Mouse (Mus musculus) spleen, embryonic (tissue): ENCODE measurements at regions not wholly inside any gene's neighbourhood (a gene's known extent, or its start where the extent isn't known, plus 50 kb on each side); places are given as distances from the start of the nearest gene placed in this dataset.
"Not testable (repeated sequence)": the region's sequence is repeated elsewhere in the genome, so short reads cannot be mapped to it uniquely, and the experiment has no call there.

ENCODE experiments used
- CTCF ChIA-PET: fragments of 350-600 bp; sonication (Branson Sonifier 250); formaldehyde crosslinking; loops from one replicate; lab custom pipeline; 2022; lab: Charles Lee

GRCm38 (mm10) chr2:79018732-79019423, 151.0 kb downstream of the Ube2e3 start:
- CTCF ChIA-PET, result no interaction called here

- CTCF ChIA-PET, result no interaction called here
These were observed 155.0 kb downstream of the Ube2e3 start for GRCm38 (mm10) chr2:79022954-79023353.

- CTCF ChIA-PET, result interaction anchor here (0.8 kb wide), 1 partner anchor 189 kb away, joined by 4 read pairs; no protein-coding TSS in a partner anchor
These were observed 157.8 kb downstream of the Ube2e3 start for GRCm38 (mm10) chr2:79025678-79026077.

GRCm38 (mm10) chr2:79030990-79031389, 163.1 kb downstream of the Ube2e3 start:
- CTCF ChIA-PET, result interaction anchor here (0.6 kb wide), 2 partner anchors 106 to 482 kb away, joined by 3 to 4 read pairs; no protein-coding TSS in a partner anchor

GRCm38 (mm10) chr2:79036296-79036695, 168.4 kb downstream of the Ube2e3 start:
- CTCF ChIA-PET, result no interaction called here

- CTCF ChIA-PET, result no interaction called here
These were observed 170.7 kb downstream of the Ube2e3 start for GRCm38 (mm10) chr2:79038624-79039023.

- CTCF ChIA-PET, result not testable (repeated sequence)
These were observed 176.9 kb downstream of the Ube2e3 start for GRCm38 (mm10) chr2:79044804-79045203.

GRCm38 (mm10) chr2:79045508-79045907, 177.6 kb downstream of the Ube2e3 start:
- CTCF ChIA-PET, result no interaction called here

GRCm38 (mm10) chr2:79048020-79048419, 180.1 kb downstream of the Ube2e3 start:
- CTCF ChIA-PET, result no interaction called here

- CTCF ChIA-PET, result no interaction called here
These were observed 181.0 kb downstream of the Ube2e3 start for GRCm38 (mm10) chr2:79048777-79049537.

- CTCF ChIA-PET, result interaction anchor here (1.1 kb wide), 1 partner anchor 18 kb away, joined by 3 read pairs; no protein-coding TSS in a partner anchor
These were observed 182.6 kb downstream of the Ube2e3 start for GRCm38 (mm10) chr2:79050495-79051046.

GRCm38 (mm10) chr2:79052226-79052625, 184.3 kb downstream of the Ube2e3 start:
- CTCF ChIA-PET, result no interaction called here

GRCm38 (mm10) chr2:79056138-79056537, 188.2 kb downstream of the Ube2e3 start:
- CTCF ChIA-PET, result no interaction called here

- CTCF ChIA-PET, result no interaction called here
These were observed 191.4 kb downstream of the Ube2e3 start for GRCm38 (mm10) chr2:79059115-79059943.

- CTCF ChIA-PET, result no interaction called here
These were observed 192.0 kb downstream of the Ube2e3 start for GRCm38 (mm10) chr2:79059944-79060238.

GRCm38 (mm10) chr2:79060320-79060719, 192.4 kb downstream of the Ube2e3 start:
- CTCF ChIA-PET, result no interaction called here

GRCm38 (mm10) chr2:79061645-79062044, 193.6 kb upstream of the Itga4 start:
- CTCF ChIA-PET, result no interaction called here

- CTCF ChIA-PET, result interaction anchor here (0.9 kb wide), 1 partner anchor 710 kb away, joined by 5 read pairs; no protein-coding TSS in a partner anchor
These were observed 193.0 kb upstream of the Itga4 start for GRCm38 (mm10) chr2:79062196-79062636.

- CTCF ChIA-PET, result interaction anchor here (0.6 to 0.8 kb wide), 2 partner anchors 20 to 32 kb away, joined by 3 read pairs; no protein-coding TSS in a partner anchor
These were observed 191.6 kb upstream of the Itga4 start for GRCm38 (mm10) chr2:79063641-79064040.

GRCm38 (mm10) chr2:79065321-79065720, 189.9 kb upstream of the Itga4 start:
- CTCF ChIA-PET, result no interaction called here

- CTCF ChIA-PET, result no interaction called here
These were observed 179.1 kb upstream of the Itga4 start for GRCm38 (mm10) chr2:79076115-79076514.
